Mouse (Mus musculus): ENCODE measurements around the gene Sergef.

- TF ChIP-seq HCFC1 (IDR thresholded peaks at IDR 0.05; ENCODE audit: borderline replicate concordance, insufficient read depth, low read length) (no peak), ZC3H11A (IDR thresholded peaks at IDR 0.05; ENCODE audit: borderline replicate concordance, low read depth, low read length) (no peak), MAFK (IDR thresholded peaks at IDR 0.05; ENCODE audit: insufficient read depth, low read depth, low read length) (no peak)
Observed at GRCm38 (mm10) chr7:46483050-46483449, 156.6 kb downstream of the Sergef start.

Data from ES-E14 (cell line).